Mouse (Mus musculus) liver, postnatal 0 days (tissue): ENCODE data around the gene Ccdc78.

ENCODE experiments used
- CTCF ChIP-seq: sonication (generic); IDR thresholded peaks from 2 replicates; pipeline ENCODE4 v1.5.1; 2016; ENCODE audit warnings: antibody characterized with exemption, low read depth
- EP300 ChIP-seq: IDR thresholded peaks from 2 replicates; pipeline ENCODE4 v1.6.1; 2016; ENCODE audit warnings: antibody characterized with exemption, low read depth, mild to moderate bottlenecking

DNA sequence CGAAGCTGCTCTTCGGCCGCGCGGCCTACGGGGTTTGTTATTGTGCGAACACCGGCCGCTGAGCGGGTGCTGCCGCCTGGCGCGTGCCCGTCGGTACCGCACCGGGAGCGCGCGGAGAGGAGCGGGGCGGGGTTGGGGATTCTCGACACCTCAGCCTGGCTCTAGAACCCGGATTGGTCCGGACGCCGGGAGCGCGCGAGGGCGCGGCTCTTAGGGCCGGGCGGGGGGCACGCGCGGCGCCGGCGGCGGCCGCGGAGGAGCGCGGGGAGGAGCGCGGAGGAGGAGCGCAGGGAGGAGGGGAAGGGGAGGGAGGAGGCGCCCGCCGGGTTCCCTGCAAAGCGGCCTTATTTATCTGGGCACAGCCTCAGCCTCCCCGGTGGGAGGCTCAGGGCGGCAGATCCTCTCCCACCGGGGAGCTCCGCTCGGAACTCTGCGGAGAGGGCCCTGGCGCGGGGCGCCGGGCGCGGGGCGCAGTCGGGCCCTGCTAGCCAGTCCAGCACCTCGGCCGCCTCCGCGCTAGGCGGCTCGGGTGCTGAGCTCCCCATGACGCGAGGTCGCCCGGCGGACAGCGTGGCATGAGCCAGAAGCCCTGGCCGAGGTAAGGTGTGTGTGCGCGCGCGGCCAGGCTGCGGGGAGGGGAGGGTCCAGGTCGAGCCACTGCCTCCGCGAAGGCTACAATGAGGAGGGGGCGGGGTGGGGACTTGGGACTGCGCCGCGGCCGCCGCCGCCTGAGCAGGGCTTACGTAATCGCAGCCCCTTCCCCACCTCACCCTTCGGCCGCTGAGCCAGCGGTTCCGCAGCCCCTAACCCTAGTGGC, 22.6 kb downstream of the Ccdc78 start, which contains the start of gene Fbxl16:
- TF ChIP-seq CTCF (peak; percentile 29; the same call in 1 of the 2 replicates), EP300 (no peak)
